Mouse (Mus musculus) CH12.LX (cell line): ENCODE measurements at regions not wholly inside any gene's neighbourhood (a gene's known extent, or its start where the extent isn't known, plus 50 kb on each side); places are given as distances from the start of the nearest gene placed in this dataset.

Source experiments
- DNase-seq: peaks from one replicate; pipeline ENCODE4 v3.0.0-alpha.2; 2013; ENCODE audit errors: extremely low read depth
- H3K27ac ChIP-seq: 2 replicates; pipeline ENCODE4 v1.5.1; 2012; ENCODE audit warnings: low read depth, mild to moderate bottlenecking, control low read depth, moderate library complexity; ENCODE audit not compliant: insufficient read depth
- H3K27me3 ChIP-seq: replicated peaks from 2 replicates; pipeline ENCODE3; 2012; ENCODE audit warnings: inconsistent platforms
- H3K36me3 ChIP-seq, 2 experiments: replicated peaks in 1 of 2; 2 replicates each; pipeline versions ENCODE3 to v1.6.1; 2012; ENCODE audit warnings: inconsistent platforms in 1 of 2, low read length in 1 of 2, mild to moderate bottlenecking in 1 of 2, mixed read lengths in 1 of 2, moderate library complexity in 1 of 2; ENCODE audit not compliant: control insufficient read depth in 1 of 2, insufficient read depth in 1 of 2
- H3K4me1 ChIP-seq, 2 experiments: 2 replicates each; pipeline ENCODE4 v1.6.1; 2012; ENCODE audit warnings: inconsistent platforms in 1 of 2, moderate library complexity in 1 of 2; ENCODE audit not compliant: insufficient read depth in 2 of 2, control insufficient read depth in 1 of 2
- H3K4me2 ChIP-seq: 2 replicates; pipeline ENCODE4 v1.6.1; 2012; ENCODE audit warnings: low read depth, mild to moderate bottlenecking, control low read depth; ENCODE audit not compliant: poor library complexity, insufficient read depth, severe bottlenecking
- H3K4me3 ChIP-seq, 3 experiments: fragments of 150-350 bp in 1 of 3; sonication (generic) in 1 of 3; replicated peaks in 1 of 3; 2 replicates each; pipeline versions ENCODE3 to v1.5.1; 2011 to 2012; ENCODE audit warnings: low read depth in 2 of 3, low read length in 2 of 3, mild to moderate bottlenecking in 2 of 3, moderate library complexity in 2 of 3, control low read depth in 1 of 3, improper control_type of control experiment in 1 of 3, inconsistent platforms in 1 of 3, mixed read lengths in 1 of 3; ENCODE audit not compliant: poor library complexity in 1 of 3
- H3K79me2 ChIP-seq: replicated peaks from 2 replicates; pipeline ENCODE4 v1.6.1; 2012; ENCODE audit warnings: mild to moderate bottlenecking, moderate library complexity; ENCODE audit not compliant: control insufficient read depth, poor library complexity, insufficient read depth, severe bottlenecking; ENCODE audit errors: extremely low read depth
- H3K9ac ChIP-seq: 2 replicates; pipeline ENCODE4 v1.6.1; 2012; ENCODE audit warnings: low read depth, mild to moderate bottlenecking, control low read depth, moderate library complexity; ENCODE audit not compliant: insufficient read depth
- H3K9me3 ChIP-seq: replicated peaks from 2 replicates; pipeline ENCODE3; 2012; ENCODE audit warnings: low read length, inconsistent platforms, mixed read lengths
- CHD1 ChIP-seq: IDR thresholded peaks from 2 replicates; pipeline ENCODE4 v1.6.1; 2012; ENCODE audit warnings: low read depth, low read length, improper control_type of control experiment, inconsistent platforms
- CHD2 ChIP-seq: IDR thresholded peaks from 2 replicates; pipeline ENCODE4 v1.6.1; 2011; ENCODE audit warnings: low read length, improper control_type of control experiment
- CTCF ChIP-seq, 2 experiments: IDR thresholded peaks in 1 of 2; conservative IDR thresholded peaks in 1 of 2; 2 replicates each; pipeline ENCODE4 v1.5.1; 2011 to 2012; ENCODE audit warnings: low read depth in 2 of 2, low read length in 2 of 2, improper control_type of control experiment in 1 of 2, inconsistent platforms in 1 of 2, mild to moderate bottlenecking in 1 of 2, moderate library complexity in 1 of 2
- E2F4 ChIP-seq: IDR thresholded peaks from 2 replicates; pipeline ENCODE4 v1.6.1; 2011; ENCODE audit warnings: low read depth, low read length, improper control_type of control experiment; ENCODE audit not compliant: insufficient replicate concordance
- HCFC1 ChIP-seq: IDR thresholded peaks from 2 replicates; pipeline ENCODE4 v1.6.1; 2012; ENCODE audit warnings: low read depth, mild to moderate bottlenecking, inconsistent platforms, low read length, improper control_type of control experiment
- JUND ChIP-seq: conservative IDR thresholded peaks from 2 replicates; pipeline ENCODE4 v1.6.1; 2011; ENCODE audit warnings: low read depth, low read length, improper control_type of control experiment
- KAT2A ChIP-seq: IDR thresholded peaks from 2 replicates; pipeline ENCODE4 v1.6.1; 2012; ENCODE audit warnings: low read length, improper control_type of control experiment, inconsistent platforms; ENCODE audit not compliant: insufficient replicate concordance
- MEF2A ChIP-seq: IDR thresholded peaks from 2 replicates; pipeline ENCODE4 v1.6.1; 2014; ENCODE audit warnings: low read depth, mild to moderate bottlenecking, inconsistent platforms, low read length, improper control_type of control experiment, borderline replicate concordance
- NRF1 ChIP-seq: IDR thresholded peaks from 2 replicates; pipeline ENCODE4 v1.6.1; 2014; ENCODE audit warnings: low read depth, mild to moderate bottlenecking, inconsistent platforms, low read length, improper control_type of control experiment, moderate library complexity
- PAX5 ChIP-seq: IDR thresholded peaks from 2 replicates; pipeline ENCODE4 v1.6.1; 2012; ENCODE audit warnings: low read length, inconsistent platforms, mixed read lengths
- POLR2A ChIP-seq: IDR thresholded peaks from 2 replicates; pipeline ENCODE4 v1.6.1; 2011; ENCODE audit warnings: low read depth, mild to moderate bottlenecking, improper control_type of control experiment, low read length
- POLR2AphosphoS2 ChIP-seq: IDR thresholded peaks from 2 replicates; pipeline ENCODE4 v1.6.1; 2011; ENCODE audit warnings: low read depth, low read length, improper control_type of control experiment
- RAD21 ChIP-seq: IDR thresholded peaks from 2 replicates; pipeline ENCODE4 v1.6.1; 2011; ENCODE audit warnings: low read depth, mild to moderate bottlenecking, low read length, improper control_type of control experiment, moderate library complexity
- RCOR1 ChIP-seq: conservative IDR thresholded peaks from 2 replicates; pipeline ENCODE4 v1.6.1; 2012; ENCODE audit warnings: low read depth, mild to moderate bottlenecking, inconsistent platforms, low read length, improper control_type of control experiment
- TBP ChIP-seq: conservative IDR thresholded peaks from 2 replicates; pipeline ENCODE4 v1.6.1; 2011; ENCODE audit warnings: low read depth, low read length, improper control_type of control experiment
- TCF12 ChIP-seq: IDR thresholded peaks from 2 replicates; pipeline ENCODE4 v1.6.1; 2014; ENCODE audit warnings: low read depth, mild to moderate bottlenecking, inconsistent platforms, low read length, improper control_type of control experiment
- UBTF ChIP-seq: IDR thresholded peaks from 2 replicates; pipeline ENCODE4 v1.6.1; 2012; ENCODE audit warnings: low read depth, mild to moderate bottlenecking, inconsistent platforms, low read length, improper control_type of control experiment, moderate library complexity
- ZMIZ1 ChIP-seq: IDR thresholded peaks from 2 replicates; pipeline ENCODE4 v1.6.1; 2012; ENCODE audit warnings: low read depth, mild to moderate bottlenecking, inconsistent platforms, low read length, improper control_type of control experiment
- dilution Hi-C: fragments of 300-500 bp; cut with MboI; formaldehyde crosslinking; loops from 2 replicates; pipeline ENCODE4 v1.14.3; 2020; ENCODE audit warnings: low sequenced_read_pairs; ENCODE audit not compliant: extremely low pct_unique_long_range_greater_than_20kb, extremely low pct_ligation_motif_present
- in situ Hi-C: fragments of 300-500 bp; cut with MboI; formaldehyde crosslinking; loops from 3 replicates; pipeline ENCODE4 v1.14.3; 2019; ENCODE audit warnings: low sequenced_read_pairs, low pct_ligation_motif_present, low pct_unique_long_range_greater_than_20kb, mixed read lengths

DNA sequence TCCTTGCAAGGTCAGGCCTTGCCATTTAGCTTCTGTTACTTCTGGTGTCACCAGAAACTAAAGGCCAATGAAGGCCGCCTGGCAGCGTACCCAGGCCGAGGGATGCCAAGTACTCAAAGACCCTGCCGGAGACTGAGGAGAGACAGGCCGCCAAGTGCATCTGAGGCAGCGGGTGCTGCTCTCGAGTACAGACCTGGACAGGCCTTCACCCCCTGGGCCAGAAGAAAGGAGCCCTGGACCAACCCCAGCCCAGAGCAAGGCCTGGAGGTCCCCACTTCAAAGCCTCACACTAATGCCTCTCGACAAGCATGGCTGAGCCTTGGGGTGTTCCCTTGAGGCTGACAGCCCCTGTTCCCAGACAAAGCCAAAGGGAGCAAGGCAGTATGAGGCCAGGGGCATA lies 70.5 kb downstream of the Inhbb start:
- TF ChIP-seq POLR2AphosphoS2 (no peak), RAD21 (no peak), UBTF (no peak), KAT2A (no peak), CHD1 (no peak), MEF2A (no peak), JUND (no peak), NRF1 (no peak), E2F4 (no peak), HCFC1 (no peak), TCF12 (no peak), CTCF (conservative IDR thresholded peaks at IDR 0.05 in 1 of 2, IDR thresholded peaks at IDR 0.05 in 1 of 2; ENCODE audit: low read depth in 2 of 2, low read length in 2 of 2) (no peak), POLR2A (no peak), TBP (no peak), CHD2 (no peak)
- in situ Hi-C loops (no loop called here), dilution Hi-C loops (no loop called here)
- Histone ChIP-seq H3K27me3 (no peaks in the 10 kb centered on the region), H3K4me1 (no peaks in the 10 kb centered on the region), H3K9ac (no peak overlapping the region), H3K79me2 (no peaks in the 10 kb centered on the region), H3K9me3 (peaks cover 81% of the 10 kb centered on the region), H3K4me3 (no peak overlapping the region), H3K36me3 (no peaks in the 10 kb centered on the region), H3K27ac (no peak overlapping the region), H3K4me2 (no peak overlapping the region)
- no peak for DNase-seq

DNA sequence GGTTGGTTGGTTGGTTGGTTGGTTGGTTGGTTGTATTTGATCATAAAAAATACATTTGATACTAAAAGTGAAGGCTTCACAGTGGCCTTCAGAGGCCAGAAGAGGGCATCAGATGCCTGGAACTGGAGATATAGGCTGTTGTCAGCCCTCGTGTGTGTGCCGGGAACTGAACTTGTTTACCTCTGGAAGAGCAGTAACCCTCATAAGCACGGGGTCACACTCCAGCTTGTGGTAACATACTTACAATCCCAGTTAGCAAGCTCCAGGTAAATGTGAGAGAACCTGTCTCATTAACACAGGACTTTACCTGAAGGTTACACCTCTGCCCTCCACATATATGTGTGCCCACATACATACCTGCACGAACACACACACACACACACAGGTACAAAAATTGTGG lies 71.2 kb downstream of the Inhbb start:
- dilution Hi-C loops = no loop called here
- no peaks in the 10 kb centered on the region for H3K79me2 ChIP-seq

More for the DNA sequence above, 71.2 kb downstream of the Inhbb start:
- no peaks in the 10 kb centered on the region for H3K36me3 ChIP-seq
- no peak overlapping the region for H3K4me3 ChIP-seq
- no peaks in the 10 kb centered on the region for H3K4me1 ChIP-seq
- DNase-seq = no peak
- in situ Hi-C loops = no loop called here
- no peak overlapping the region for H3K9ac ChIP-seq
- H3K27ac ChIP-seq = no peak overlapping the region
- peaks cover 83% of the 10 kb centered on the region for H3K9me3 ChIP-seq
- TF ChIP-seq HCFC1 (no peak), E2F4 (no peak), RCOR1 (no peak), PAX5 (no peak), MEF2A (no peak), ZMIZ1 (no peak)
- H3K27me3 ChIP-seq = no peaks in the 10 kb centered on the region
- no peak overlapping the region for H3K4me2 ChIP-seq
